Mouse (Mus musculus): Measurements from ENCODE around the gene Lamb2. TPM values are rescaled to one million over a fixed set of nuclear protein-coding genes. Genes with fewer than 3 reads are reported as not detected.

Lamb2 gene
- polyA plus RNA-seq, 1 experiment from 2014 or later: 8.3 TPM

Other genes with a start within 250 kb of the Lamb2 start
- gene Dag1, start 215.8 kb upstream of the Lamb2 start, polyA plus RNA-seq (2014; fragmentation: Nextera tagmentation; extraction: Ambion mirVana): 58.6 and 74.6 TPM in 2 replicates
- 130 and 165 TPM in 2 replicates for gene Nicn1, start 189.3 kb upstream of the Lamb2 start, polyA plus RNA-seq (2014; fragmentation: Nextera tagmentation; extraction: Ambion mirVana)
- 24.7 and 27.9 TPM in 2 replicates for gene Amt, start 182.9 kb upstream of the Lamb2 start, polyA plus RNA-seq (2014; fragmentation: Nextera tagmentation; extraction: Ambion mirVana)
- gene Rhoa, start 173.6 kb upstream of the Lamb2 start, polyA plus RNA-seq (2014; fragmentation: Nextera tagmentation; extraction: Ambion mirVana): 151 and 173 TPM in 2 replicates
- gene Tcta, start 173.6 kb upstream of the Lamb2 start, polyA plus RNA-seq (2014; fragmentation: Nextera tagmentation; extraction: Ambion mirVana): 55.2 and 60.8 TPM in 2 replicates
- gene Gpx1, start 140.8 kb upstream of the Lamb2 start, polyA plus RNA-seq (2014; fragmentation: Nextera tagmentation; extraction: Ambion mirVana): 463 and 504 TPM in 2 replicates
- 130 and 149 TPM in 2 replicates for gene Usp4, start 131.9 kb upstream of the Lamb2 start, polyA plus RNA-seq (2014; fragmentation: Nextera tagmentation; extraction: Ambion mirVana)
- 2.1 and 2.5 TPM in 2 replicates for gene 1700102P08Rik, start 86.9 kb upstream of the Lamb2 start, polyA plus RNA-seq (2014; fragmentation: Nextera tagmentation; extraction: Ambion mirVana)
- gene Ccdc36, start 51.3 kb upstream of the Lamb2 start, polyA plus RNA-seq (2014; fragmentation: Nextera tagmentation; extraction: Ambion mirVana): 1.7 and 1.8 TPM in 2 replicates
- not detected in 2 replicates for gene BC048562, start 43.3 kb upstream of the Lamb2 start, polyA plus RNA-seq (2014; fragmentation: Nextera tagmentation; extraction: Ambion mirVana)
- 50.4 and 55.1 TPM in 2 replicates for gene Ccdc71, start 19.2 kb upstream of the Lamb2 start, polyA plus RNA-seq (2014; fragmentation: Nextera tagmentation; extraction: Ambion mirVana)
- 49.8 and 63.3 TPM in 2 replicates for gene Klhdc8b, start 18.2 kb upstream of the Lamb2 start, polyA plus RNA-seq (2014; fragmentation: Nextera tagmentation; extraction: Ambion mirVana)
- 66.1 and 73.0 TPM in 2 replicates for gene Usp19, start 10.9 kb downstream of the Lamb2 start, polyA plus RNA-seq (2014; fragmentation: Nextera tagmentation; extraction: Ambion mirVana)
- gene Qars, start 28.0 kb downstream of the Lamb2 start, polyA plus RNA-seq (2014; fragmentation: Nextera tagmentation; extraction: Ambion mirVana): 69.3 and 75.6 TPM in 2 replicates
- gene Qrich1, start 37.1 kb downstream of the Lamb2 start, polyA plus RNA-seq (2014; fragmentation: Nextera tagmentation; extraction: Ambion mirVana): 122 and 138 TPM in 2 replicates
- 105 and 119 TPM in 2 replicates for gene Impdh2, start 80.5 kb downstream of the Lamb2 start, polyA plus RNA-seq (2014; fragmentation: Nextera tagmentation; extraction: Ambion mirVana)
- gene Ndufaf3, start 87.7 kb downstream of the Lamb2 start, polyA plus RNA-seq (2014; fragmentation: Nextera tagmentation; extraction: Ambion mirVana): 81.7 and 96.8 TPM in 2 replicates
- 257 and 258 TPM in 2 replicates for gene Dalrd3, start 90.2 kb downstream of the Lamb2 start, polyA plus RNA-seq (2014; fragmentation: Nextera tagmentation; extraction: Ambion mirVana)
- gene Wdr6, start 99.0 kb downstream of the Lamb2 start, polyA plus RNA-seq (2014; fragmentation: Nextera tagmentation; extraction: Ambion mirVana): 206 and 229 TPM in 2 replicates
- gene P4htm, start 117.9 kb downstream of the Lamb2 start, polyA plus RNA-seq (2014; fragmentation: Nextera tagmentation; extraction: Ambion mirVana): 31.0 and 37.3 TPM in 2 replicates
- 37.7 and 45.2 TPM in 2 replicates for gene Arih2, start 169.7 kb downstream of the Lamb2 start, polyA plus RNA-seq (2014; fragmentation: Nextera tagmentation; extraction: Ambion mirVana)
- gene Slc25a20, start 182.4 kb downstream of the Lamb2 start, polyA plus RNA-seq (2014; fragmentation: Nextera tagmentation; extraction: Ambion mirVana): 24.0 and 34.8 TPM in 2 replicates
- gene Prkar2a, start 209.6 kb downstream of the Lamb2 start, polyA plus RNA-seq (2014; fragmentation: Nextera tagmentation; extraction: Ambion mirVana): 60.2 and 80.1 TPM in 2 replicates